Mouse (Mus musculus) gastrocnemius, postnatal 14 days (tissue): ENCODE measurements around the gene Cpsf2. TPM values are rescaled to one million over a fixed set of nuclear protein-coding genes. Genes with fewer than 3 reads are reported as not detected.

Experiments used
- DNase-seq: peaks from one replicate; pipeline ENCODE4 v3.0.0; 2021; ENCODE audit warnings: mixed read lengths
- intact Hi-C: fragments of 180-260 bp; cut with DNase I; formaldehyde crosslinking; loops from one replicate; pipeline ENCODE4 v1.15.1; 2025; ENCODE audit warnings: low total_unique reads
- total RNA-seq, 2 experiments: library from RNA; stranded (reverse); gene quantifications; 2 replicates each; pipeline ENCODE4 v1.2.3; 2021

Gene Cpsf2
- total RNA-seq, 2 experiments from 2014 or later = 11.0 to 11.3 TPM

DNA sequence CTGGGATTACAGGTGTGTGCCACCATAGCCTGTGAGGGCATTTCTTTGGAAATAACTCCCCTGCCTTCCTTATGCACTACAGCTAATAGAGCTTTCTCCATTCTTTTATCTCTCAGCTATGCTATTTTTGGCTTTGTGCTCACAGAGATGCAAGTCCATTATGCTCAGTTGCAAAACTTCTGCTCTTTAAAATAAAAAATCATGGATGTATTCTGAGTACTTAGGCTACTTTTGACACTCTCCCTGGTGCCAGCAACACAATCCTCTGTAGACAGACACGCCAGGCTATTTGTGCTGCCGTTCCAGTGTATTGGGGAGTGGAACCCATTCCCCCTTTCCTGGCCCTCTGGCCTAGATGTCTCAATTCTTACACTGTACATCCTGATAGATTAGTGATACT is 64.1 kb downstream of the Cpsf2 start:
- DNase-seq = no peak
- intact Hi-C loops = no loop called here

DNA sequence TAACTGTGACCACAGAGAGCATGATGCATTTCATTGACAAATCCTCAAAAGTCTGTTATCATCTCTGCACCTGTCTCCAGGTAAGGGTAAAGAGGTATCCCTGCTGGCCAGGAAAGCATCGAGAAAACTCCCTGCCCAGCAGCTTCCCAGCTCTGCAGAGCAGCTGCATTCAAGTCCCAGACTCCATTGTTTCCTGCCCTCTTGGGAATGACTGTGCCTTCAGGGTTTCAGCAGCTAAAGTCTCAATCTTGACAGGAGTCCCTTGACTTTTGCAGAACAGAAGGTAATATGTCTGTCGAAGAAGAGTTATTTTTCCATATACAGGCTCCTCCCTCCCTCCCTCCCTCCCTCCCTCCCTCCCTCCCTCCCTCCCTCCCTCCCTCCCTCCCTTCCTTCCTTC is 65.9 kb downstream of the Cpsf2 start:
- intact Hi-C loops = no loop called here
- no peak for DNase-seq

DNA sequence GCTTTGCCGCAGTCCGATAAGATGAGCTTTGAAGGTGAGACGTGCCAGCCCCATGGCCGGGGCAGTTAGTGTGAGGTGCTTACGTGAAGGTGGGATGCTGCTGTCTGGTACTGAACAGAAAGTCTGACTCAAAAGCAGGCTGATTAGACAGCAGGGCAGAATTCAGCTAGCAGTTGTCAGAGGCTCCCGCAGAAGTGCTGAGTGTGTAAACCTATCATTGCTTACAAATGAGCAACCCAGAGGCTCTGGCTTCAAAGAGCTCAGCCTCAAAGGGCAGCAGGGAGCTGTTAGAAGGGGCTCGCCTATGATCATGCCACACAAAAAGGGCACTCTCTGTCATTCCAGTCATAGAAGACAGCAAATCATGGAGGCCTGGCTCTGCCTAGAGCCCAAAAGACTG is 66.5 kb downstream of the Cpsf2 start:
- DNase-seq = no peak
- intact Hi-C loops = no loop called here

DNA sequence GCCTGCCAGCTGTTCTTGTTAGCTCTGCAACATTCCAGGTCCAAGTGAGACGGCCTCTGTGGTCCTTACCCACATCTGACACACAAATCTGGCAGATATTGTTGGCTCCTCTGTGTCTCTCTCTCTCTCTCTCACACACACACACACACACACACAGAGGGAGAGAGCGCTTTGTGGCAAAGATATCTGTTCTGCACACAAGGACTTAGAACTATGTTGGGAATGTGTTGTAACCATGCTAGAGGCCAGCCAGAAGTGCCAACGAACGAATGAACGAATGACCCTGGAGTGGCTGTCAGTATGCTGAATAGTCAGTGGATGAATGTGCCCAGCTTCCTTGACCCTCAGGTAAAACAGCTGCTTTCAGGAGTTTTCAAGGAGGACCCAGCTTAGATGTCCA is 68.1 kb downstream of the Cpsf2 start:
- intact Hi-C loops = no loop called here
- no peak for DNase-seq

DNA sequence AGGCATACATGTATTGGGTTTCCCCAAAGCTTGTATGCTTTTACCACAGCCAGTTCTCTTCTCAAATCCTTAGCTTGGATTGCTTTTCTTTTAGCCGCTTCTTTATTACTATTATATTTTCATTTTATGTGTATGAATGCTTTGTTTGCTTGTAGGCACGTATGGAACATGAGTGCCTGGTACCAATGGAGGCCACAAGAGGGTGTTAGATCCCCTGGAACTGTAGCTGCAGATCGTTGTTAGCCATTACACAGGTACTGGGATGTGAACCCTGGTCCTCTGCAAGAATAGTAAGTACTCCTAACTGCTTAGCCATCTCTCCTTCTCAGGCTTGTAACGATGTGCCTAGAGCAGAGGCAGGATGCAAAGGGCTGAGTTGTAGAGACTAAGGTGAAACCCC is 78.4 kb downstream of the Cpsf2 start:
- DNase-seq = no peak
- intact Hi-C loops = no loop called here

DNA sequence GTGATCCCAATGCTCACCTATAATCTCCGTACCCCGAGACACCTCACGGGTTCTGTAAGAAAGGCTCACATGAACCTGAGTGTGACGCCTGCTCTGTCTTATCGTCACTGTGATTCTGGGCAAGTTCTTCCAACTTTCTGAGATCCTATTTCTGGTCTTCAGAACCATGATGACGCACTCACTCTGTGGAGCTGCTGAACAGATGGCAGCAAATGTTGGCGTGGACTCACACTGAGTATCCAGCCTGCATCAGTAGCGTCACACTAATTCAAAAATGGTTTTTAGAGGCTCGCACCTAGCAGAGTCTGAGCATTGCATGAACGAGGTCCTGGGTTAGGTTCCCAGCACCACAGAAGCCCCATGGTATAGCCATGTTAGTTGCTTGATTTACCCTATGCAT is 80.0 kb downstream of the Cpsf2 start:
- no peak for DNase-seq
- intact Hi-C loops = no loop called here

Other genes with a start within 250 kb of the Cpsf2 start
- 10 to 100 TPM; 34.2 to 39.6 TPM for gene Fbln5, start 156.9 kb upstream of the Cpsf2 start, total RNA-seq
- gene Trip11, start 62.7 kb upstream of the Cpsf2 start, total RNA-seq = 10 to 100 TPM; 17.6 to 19.4 TPM
- 1 to 10 TPM; 3.6 to 5.1 TPM for gene Atxn3, start 17.7 kb upstream of the Cpsf2 start, total RNA-seq
- gene Slc24a4, start 152.7 kb downstream of the Cpsf2 start, total RNA-seq = under 1 TPM; 0.09 to 0.23 TPM